Mouse (Mus musculus): ENCODE measurements around the gene Ntm. TPM values are rescaled to one million over a fixed set of nuclear protein-coding genes. Genes with fewer than 3 reads are reported as not detected.

Gene Ntm
- polyA plus RNA-seq, 1 experiment, result 0.32 TPM

DNA sequence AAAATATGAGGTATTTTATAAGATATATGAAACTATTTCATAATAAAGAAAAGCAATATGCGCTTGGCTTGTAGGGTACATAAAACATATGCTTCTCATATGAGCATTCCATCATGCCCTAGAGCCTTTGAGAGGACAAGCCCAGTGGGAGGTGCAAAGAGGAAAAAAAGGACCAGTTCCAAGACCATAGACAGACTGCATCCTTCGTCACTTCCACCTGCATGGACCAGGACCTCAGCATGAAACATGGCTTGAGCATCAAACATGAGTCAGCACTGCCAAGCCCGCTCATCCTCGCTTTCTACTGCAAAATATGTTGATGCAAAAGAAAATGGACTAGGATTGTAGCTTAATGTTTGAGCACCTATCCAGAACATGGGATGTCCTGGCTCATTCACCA lies 569.8 kb downstream of the Ntm start:
- no peak for DNase-seq (ENCODE audit: low read depth, low spot score)
- WGBS, result 93% methylated on average over 4 of the region's 4 CpGs

DNA sequence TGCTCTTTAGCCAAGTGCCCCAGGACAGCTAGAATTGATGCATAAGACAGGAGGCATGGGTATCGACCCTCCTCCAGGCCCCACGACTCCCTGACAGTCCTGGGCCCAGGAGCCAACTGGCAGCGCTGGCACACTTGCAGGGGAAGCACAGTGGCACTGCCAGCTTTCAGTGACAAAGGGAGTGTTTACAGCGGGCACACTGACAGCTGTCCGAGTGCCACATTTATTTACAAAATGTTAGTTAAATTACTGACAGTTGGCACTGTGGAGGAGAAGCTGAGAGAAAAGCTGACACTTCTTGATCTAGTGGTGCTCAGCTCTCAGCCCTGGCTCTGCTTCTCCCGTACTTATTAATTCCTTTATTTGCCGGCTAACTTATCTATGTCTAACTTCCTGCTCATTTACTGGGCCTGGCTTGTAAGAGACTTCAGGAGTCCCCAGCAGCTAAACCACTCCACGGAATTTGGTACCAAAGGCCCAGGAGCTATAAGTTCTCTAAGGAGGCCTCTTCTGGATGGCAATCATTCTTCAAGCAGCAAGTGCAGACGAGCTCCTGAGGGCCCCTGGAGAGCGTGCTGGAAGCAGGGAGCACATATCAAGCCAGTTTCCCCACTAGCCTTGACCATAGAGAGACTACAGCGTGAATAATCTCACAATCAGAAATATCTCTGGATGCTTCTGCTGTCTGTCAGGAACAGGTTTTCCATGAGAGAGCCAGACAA lies 572.0 kb downstream of the Ntm start:
- no peak for DNase-seq (ENCODE audit: low read depth, low spot score)
- 76% methylated on average over 11 of the region's 11 CpGs for WGBS

DNA sequence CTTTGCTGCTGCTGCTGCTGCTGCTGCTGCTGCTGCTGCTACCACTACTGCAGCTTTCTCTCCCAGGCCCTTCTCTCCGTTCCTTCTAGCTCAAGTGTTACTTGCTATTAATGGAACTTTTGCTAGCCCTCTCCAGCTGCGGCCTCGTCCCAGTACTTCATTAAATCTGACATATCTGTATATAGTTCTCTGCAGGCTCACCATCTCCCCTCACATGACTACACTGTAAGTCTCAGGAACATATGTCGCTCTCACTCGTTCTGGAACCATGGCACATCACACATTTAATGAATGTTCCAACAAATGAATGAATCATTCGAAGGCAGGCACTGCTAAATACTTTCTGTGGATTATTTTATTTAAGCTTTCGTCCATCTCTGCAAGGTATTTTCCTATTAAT lies 573.7 kb downstream of the Ntm start:
- DNase-seq (ENCODE audit: low read depth, low spot score), result no peak
- 83% methylated on average over 7 of the region's 7 CpGs for WGBS

DNA sequence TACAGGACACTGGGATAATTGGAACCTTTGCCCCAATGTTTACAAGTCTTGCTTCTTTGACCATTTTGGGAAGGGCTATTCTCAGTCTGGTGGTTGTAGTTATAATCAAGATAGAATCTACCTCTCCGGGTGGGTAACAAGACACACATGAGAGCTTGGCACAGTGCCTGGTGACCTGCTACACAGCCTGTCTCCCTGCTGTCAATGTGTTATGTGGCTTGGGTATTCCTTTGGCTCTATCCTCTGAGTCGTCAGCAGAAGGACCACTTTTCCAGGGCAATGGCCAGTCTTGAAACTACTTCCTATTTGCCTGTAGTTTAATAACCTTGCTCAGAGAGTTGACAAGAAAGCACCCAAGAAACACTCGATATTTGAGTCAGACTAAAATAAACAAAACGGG lies 575.8 kb downstream of the Ntm start:
- WGBS, result 49% methylated on average over 4 of the region's 4 CpGs
- DNase-seq (ENCODE audit: low read depth, low spot score), result no peak

DNA sequence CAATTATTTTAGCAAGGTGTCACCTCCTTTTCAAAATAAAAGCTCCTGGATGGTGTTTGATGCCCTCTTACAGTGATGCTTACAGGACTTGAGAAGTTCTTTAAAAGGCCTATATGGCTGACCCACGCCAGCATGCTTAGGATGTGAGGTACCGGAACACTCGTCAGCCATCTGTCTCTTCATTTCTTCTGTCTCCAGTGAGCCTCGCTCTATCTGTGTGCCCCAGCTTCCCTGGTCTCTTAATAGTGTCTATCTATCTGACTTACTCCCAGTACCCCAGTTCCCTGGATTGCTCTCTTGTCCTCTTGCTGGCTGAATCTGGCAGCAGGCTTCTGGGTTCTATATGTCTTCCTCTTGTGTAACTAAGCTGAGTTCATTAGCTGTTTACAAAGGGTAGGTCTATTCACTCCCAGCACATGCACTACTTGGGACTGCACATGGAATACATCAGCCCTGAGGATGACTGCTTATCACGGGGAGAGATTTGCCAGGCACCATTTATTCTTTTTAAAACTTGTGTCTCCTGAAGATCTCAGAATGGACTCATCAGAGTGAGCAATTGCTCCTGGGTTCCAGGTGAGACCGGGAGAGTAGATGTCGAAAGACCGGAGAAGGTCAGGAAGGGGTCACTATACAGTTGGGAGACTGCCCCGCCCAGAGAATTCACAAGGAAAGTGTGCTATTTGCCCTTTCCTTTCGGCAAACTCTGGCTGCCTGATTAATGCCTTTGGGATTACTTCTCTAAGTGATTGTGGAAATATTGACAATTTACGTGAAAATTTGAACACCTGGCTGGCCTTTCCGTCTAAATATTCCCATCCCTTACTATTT lies 585.6 kb downstream of the Ntm start:
- no peak for DNase-seq (ENCODE audit: low read depth, low spot score)
- 48% methylated on average over 12 of the region's 12 CpGs for WGBS

DNA sequence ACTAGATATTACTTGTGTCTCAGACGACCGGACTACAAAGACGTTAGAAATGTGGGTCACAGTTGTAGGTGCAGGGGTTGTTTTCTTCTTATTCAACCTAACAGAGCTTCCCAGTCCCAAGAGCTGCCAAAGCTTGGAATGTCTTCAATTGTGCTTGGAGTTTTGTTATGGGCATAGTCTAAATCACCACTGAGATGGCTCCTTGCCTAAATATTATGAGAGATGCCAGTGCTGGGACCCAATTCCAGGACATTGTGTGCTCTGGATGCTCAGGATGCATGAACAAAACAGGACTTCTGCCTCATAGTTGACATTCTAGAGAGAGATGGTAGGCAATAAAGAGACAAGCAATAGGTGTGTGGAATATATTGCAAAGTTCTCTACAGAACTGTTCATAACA lies 591.6 kb downstream of the Ntm start:
- DNase-seq (ENCODE audit: low read depth, low spot score), result no peak
- WGBS, result 86% methylated on average over 3 of the region's 3 CpGs

DNA sequence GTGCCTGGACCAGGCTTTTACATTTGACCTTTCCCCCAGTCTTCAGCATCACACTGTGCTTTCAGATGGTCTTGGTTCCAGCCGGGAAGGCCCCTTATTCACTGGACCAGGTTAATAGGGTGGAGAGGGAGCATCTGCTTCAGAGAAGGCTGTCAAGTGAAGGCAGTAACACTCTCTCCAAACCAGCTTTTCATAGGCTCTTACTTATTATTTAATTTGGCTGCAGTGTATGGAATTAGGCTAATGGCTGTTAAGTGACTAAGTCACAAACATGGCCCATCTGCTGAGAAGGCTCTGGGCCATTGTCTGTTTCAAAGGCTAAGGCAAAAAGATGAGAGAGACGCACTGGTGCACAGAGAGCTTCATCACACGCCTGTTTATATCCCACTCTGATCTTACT lies 593.3 kb downstream of the Ntm start:
- 80% methylated on average over 3 of the region's 3 CpGs for WGBS
- DNase-seq (ENCODE audit: low read depth, low spot score), result no peak

DNA sequence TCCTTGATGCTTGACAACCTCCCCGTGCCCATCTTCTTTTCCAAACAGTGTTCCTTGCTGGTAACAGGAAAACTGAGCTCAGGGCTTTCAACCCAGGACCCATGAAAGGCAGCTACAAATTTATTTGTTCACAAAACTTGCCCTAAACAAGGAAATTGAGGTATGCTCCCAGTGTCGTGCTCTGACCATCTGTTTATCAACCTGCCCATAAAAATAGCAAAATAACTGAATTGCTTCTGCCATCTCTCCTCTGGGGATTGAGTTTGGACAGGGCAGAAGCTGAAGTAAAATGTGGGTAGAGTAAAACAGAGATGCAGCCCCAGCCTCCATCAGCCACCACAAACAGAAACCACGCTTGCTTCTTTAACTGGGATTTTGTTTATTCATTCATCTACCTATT lies 594.6 kb downstream of the Ntm start:
- no peak for DNase-seq (ENCODE audit: low read depth, low spot score)
- WGBS, result 46% methylated on average over 3 of the region's 3 CpGs

DNA sequence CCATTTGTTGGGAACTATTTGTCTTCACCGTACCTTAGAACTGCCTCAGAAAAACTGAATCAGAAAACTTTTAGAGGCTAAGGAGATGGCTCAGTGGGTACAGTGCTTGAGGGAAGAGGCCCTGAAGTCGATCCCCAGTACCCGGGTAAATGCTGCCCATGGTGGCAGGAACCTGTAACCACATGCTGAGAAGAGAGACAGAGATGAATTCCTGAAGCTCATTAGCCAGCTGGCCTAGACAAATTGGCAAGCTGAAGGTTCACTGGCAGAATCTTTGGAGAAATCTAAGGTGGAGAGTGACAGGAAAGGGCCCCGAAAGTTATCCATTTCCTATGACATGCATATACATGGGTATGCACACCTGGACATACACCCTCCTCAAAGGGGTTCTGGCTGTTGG lies 605.1 kb downstream of the Ntm start:
- no peak for DNase-seq (ENCODE audit: low read depth, low spot score)
- 83% methylated on average over 4 of the region's 4 CpGs for WGBS

DNA sequence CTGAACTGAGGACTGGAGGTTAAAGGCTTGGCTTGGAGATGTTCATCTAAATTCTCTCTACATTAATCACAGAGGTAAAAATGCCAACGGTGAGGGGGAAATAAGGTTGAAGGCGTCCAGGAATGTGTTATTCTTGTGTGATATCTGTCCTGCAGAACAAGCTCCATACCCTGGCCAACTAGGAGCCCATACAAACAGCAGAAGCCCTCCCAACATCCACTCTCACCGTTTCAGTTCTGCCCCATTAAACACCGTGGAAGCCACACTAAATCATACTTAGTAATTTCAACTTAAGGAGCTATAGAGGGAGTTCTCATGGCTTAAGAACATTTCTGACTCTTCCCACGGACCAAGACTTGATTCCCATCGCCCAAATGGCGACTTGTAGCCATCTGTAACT lies 620.6 kb downstream of the Ntm start:
- 62% methylated on average over 7 of the region's 7 CpGs for WGBS
- no peak for DNase-seq (ENCODE audit: low read depth, low spot score)

DNA sequence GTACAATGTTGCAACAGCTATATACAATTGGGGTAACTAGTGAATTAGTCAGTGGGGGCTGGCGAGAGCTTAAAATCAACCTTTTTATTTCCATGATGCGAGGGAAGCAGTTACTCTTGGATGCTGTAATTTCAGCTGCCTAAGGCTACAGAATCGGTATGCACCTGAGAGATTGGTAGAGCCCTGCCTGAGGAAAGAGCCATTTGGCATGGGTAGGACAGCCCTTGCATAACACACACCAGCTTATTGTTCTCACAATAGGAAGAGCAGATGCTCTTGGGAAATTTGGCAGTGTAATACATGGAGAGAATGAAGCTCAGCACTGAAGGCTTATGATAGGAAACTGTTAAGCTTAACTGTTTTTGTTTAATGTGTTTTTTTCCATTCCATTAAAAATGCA lies 621.6 kb downstream of the Ntm start:
- 89% methylated on average over 3 of the region's 3 CpGs for WGBS
- no peak for DNase-seq (ENCODE audit: low read depth, low spot score)

DNA sequence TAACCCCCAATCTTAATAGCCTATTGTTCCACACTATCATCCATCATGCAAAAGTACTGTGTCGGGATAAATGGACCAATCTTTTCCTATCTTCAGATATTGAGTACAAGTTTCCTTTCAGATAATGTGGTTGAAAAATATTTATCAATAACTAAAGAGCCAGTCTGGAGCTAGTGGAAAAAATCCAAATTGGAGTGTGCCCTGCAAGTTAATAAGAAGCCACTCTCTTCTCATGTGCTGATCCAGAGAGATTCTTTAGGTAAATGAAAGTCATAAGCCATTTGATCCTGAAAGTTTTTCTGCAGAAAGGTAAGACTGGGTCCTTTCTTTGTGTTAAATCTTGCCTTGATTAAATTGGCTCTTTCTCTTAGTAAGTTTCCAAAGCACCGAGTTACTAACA lies 627.3 kb downstream of the Ntm start:
- WGBS, result 76% methylated on average over 2 of the region's 2 CpGs
- DNase-seq (ENCODE audit: low read depth, low spot score), result no peak

DNA sequence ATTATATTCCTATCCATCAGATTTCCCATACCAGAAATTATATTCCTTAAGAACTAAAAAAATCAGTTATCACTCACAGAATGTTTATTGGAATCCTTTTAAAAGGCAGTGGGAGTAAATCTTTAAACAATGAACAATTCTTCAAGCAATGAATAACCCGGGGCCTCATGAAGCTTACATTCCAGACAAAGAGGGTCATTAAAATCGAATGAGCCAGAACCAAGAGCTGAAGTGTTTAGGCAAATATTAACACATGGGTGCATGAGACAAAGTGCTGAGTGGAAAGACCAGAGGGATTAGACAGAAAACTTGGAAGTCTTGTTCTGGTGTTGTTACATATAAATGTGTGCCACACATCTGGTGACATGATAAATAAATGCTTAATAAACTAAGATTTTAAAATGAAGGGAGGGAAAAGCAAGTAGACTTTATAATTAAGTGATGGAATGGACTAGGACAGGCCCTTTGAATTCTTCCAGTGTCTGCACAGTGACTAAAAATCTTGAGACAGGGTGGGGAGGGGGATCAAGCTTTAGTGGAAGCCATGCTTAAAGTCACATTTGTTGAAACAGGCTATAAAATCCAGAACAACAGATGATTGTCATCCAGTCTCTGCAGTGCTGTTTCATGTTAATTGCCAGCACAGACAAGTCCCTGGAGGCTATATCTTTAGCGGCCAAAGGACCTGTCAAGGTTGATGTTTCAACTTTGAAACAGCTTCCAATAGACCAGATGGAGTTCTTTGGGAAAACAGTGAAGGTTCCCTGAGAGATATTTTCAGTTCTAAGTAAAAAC lies 630.4 kb downstream of the Ntm start:
- 16% methylated on average over 3 of the region's 3 CpGs for WGBS
- DNase-seq (ENCODE audit: low read depth, low spot score), result no peak

DNA sequence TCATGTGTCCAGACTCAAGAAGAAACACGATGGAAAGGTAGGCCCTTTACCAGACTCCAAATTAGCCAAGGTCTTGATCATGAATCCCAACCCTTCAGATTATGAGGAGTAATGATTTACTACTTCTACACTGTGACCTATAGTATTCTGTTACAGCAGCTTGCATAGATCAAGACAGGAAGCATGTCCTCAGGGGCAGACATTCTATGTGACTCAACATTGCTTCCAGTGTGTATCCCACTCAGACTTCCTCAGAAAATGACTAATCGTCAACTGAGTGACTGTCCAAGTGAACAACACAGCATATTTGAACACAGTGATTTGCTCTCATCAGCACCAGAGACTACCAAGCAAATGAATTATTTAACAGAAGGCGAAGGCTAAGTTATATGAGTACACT lies 632.5 kb downstream of the Ntm start:
- WGBS, result 82% methylated on average over 3 of the region's 3 CpGs
- no peak for DNase-seq (ENCODE audit: low read depth, low spot score)

DNA sequence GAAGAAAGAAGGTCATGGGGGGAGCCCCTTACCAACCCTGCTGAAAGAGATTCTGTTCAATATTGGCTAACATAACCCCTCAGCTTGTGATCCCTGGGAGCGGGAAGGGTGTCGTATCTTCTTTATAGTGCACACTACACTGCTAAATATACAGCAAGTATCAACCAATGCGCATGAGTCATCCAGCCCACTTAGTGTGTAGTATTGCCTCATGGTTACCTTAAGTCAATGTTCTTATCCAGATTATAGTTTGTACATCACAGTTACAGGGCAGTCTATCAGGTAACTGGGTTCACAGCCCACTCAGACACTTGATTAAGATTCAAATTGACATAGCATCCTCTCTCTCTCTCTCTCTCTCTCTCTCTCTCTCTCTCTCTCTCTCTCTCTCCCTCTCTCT lies 636.7 kb downstream of the Ntm start:
- WGBS, result 72% methylated on average over 3 of the region's 3 CpGs
- DNase-seq (ENCODE audit: low read depth, low spot score), result no peak

DNA sequence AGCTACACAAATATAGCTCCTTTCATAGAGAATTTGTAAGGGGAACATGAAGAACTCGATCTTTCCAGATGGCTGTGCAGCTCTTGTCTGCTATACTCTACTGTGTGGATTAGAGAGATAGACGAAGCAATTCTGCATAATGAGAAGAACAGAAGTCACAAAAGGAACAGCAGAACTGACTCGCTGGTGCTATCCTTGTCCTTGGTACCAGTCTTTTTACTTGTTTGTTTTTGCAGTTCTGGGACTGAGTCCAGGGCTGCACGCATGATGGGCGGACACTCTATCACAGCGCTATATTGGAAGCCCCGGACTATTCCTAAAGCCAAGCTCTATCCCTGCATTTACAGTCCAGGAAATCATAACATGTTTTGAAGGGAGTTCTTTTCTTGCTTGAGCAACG lies 637.8 kb downstream of the Ntm start:
- WGBS, result 71% methylated on average over 8 of the region's 8 CpGs
- no peak for DNase-seq (ENCODE audit: low read depth, low spot score)

DNA sequence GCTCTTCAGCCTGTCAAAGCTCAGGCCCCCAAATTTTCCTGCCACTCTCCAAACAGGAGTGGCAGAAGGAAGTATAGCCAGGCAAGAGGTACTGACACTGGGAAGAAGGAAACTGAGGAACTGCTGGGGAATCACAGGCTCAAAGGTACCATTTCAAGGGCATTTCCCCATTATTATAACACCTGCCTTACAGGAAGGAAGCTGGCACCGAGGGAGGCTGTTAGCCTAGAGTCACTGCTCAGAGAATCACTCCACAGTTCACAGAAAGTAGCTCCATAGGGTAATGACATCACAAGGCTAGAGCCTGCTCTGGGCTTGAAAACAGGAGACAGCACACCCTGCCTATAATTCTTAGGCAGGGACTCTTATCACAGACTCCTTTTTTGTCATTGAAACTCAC lies 643.7 kb downstream of the Ntm start:
- 3% methylated on average over 1 of the region's 1 CpGs for WGBS
- DNase-seq (ENCODE audit: low read depth, low spot score), result no peak

DNA sequence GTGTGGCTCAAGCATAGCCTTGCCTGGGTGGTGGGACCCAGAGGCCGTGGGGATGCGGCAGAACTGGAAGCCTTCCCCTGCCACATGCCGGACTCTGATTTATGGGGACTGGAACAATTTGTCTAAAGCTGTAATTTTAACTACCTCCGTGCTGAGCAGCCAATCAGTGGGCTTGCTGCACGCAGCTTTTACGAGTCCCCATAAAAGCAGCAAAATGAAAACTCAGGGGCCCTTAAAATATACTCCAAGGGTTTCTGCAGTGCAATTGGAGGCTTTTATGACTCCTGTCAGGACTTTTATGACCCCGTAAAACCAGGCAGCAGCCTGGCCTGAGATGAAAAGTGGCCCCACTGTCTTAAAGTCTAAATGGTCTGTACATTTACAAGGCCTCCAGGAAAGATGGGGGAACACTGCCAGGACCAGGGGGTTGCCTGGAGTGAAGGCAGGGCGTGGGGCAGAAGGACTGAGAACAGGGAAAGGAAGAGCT lies 644.2 kb downstream of the Ntm start:
- WGBS, result 1% methylated on average over 8 of the region's 8 CpGs
- DNase-seq (ENCODE audit: low read depth, low spot score), result peak; percentile 6

DNA sequence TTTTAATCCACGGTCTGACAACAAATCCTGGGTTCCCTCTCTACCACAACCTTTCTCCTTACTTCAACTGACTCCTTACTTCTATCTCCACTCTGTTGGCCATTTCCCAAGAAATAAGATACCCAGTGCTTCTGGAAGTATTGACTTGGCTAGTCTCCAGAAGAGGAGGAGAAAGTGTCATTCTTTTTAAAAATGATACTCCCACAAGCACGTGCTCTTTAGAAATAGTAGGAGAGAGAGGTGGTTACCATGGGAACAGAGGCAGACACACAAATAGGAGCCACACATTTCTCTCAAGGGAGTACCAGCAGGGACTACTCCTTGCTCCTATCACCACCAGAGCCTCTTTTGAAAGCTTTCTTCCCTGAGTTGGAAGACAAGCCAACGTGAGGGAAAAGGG lies 645.3 kb downstream of the Ntm start:
- no peak for DNase-seq (ENCODE audit: low read depth, low spot score)
- WGBS, result 34% methylated on average over 3 of the region's 3 CpGs

DNA sequence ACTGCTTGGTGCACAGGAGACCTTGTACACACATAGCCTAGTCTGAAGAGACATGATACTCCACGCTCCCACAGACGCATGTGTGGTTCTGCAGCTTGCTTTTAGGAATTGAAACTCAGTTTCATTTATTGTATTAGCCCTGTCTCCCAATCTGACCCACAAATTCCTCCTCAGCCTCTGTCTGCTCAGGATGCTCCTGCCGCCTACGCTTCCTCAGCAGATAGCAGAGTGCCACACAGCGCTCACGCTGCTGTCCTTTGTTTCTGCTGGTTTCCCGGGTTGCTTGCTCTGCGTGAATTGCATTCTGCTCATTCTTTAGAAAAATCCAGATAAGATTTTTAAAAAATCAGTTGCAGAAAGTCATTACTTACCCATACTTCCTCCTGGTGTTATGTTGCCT lies 647.1 kb downstream of the Ntm start:
- DNase-seq (ENCODE audit: low read depth, low spot score), result no peak
- WGBS, result 75% methylated on average over 8 of the region's 8 CpGs

All from large intestine, adult 2 months (tissue).